Mouse (Mus musculus) stomach, postnatal 0 days (tissue): ENCODE data around the gene Kri1.

Experiments used
- CTCF ChIP-seq: IDR thresholded peaks from 2 replicates; pipeline ENCODE4 v1.5.1; 2016; ENCODE audit warnings: antibody characterized with exemption, low read depth, mild to moderate bottlenecking, moderate library complexity
- EP300 ChIP-seq: optimal IDR thresholded peaks from 2 replicates; pipeline ENCODE3; 2016; ENCODE audit warnings: antibody characterized with exemption

GRCm38 (mm10) chr9:21336491-21336890, 48.7 kb upstream of the Kri1 start:
- TF ChIP-seq CTCF (no peak), EP300 (no peak)
